Comparison of ENCODE assay signal across 9 mouse cellular contexts in the genomic region with DNA sequence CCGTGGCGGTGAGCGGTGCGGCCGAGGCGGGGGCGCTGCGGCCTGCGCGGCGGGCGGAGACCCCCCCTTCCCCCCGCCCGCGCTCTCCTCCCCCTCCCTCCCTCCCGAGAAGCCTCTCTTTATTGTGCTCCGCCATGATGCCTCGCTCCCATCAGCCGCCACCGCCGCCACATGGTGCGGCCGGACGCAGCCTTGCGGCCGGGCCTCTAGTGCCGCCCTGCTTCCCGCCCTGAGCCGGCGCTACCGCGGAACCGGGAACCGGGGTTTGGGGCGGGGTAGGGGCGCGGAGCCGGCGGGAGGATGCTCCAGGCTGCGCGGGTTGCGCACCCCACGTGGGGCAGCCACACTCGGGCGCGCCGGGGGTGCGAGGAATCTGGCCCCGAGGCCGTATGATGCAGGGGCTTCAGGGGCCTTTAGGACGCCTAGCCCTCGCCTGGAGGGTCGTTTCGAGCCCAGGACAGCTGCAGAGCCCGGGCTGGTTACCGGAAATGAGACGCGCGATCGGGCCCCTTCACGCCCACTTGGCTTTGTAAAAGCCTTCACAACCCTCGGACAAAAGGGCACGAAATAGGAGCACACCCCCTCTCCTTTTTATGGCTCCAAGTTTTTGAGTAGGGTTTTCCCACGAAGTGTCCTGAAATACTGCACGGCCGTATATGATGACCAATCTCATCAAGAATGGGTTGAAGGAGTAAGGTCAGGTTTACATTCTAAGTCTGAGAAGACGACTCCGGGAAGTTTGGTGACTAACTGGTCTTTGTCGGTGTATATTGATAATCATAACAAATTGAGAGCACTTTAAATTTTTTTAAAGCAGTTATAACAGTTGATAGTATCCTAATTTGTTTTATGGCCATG. TPM values are rescaled to one million over a fixed set of nuclear protein-coding genes. Genes with fewer than 3 reads are reported as not detected.
DNase-seq lines count a peak whose midpoint lies in the region; ATAC-seq and TF ChIP-seq lines count a peak whose summit lies in the region.
"Had no signal": no experiment of that assay in that cellular context is flagged by ENCODE, and none has a peak within 500 bp of the region (broad histone marks: within the 10 kb centered on the region; RNA-seq: fewer than 3 reads in every experiment).

No protein-coding gene starts in this region.

- no peaks in the 10 kb centered on the region for H3K27me3 ChIP-seq in forebrain, embryonic 12.5 days
- no peaks in the 10 kb centered on the region for H3K27me3 ChIP-seq in hindbrain, postnatal 0 days (ENCODE audit: insufficient read depth, low read length)
- H3K27me3 ChIP-seq in limb, embryonic 15.5 days = no peaks in the 10 kb centered on the region
- H3K27me3 ChIP-seq in testis, adult 2 months (ENCODE audit: control insufficient read depth, insufficient read depth, low read length) = no peaks in the 10 kb centered on the region
- H3K27me3 ChIP-seq: Patski had no signal

- H3K9ac ChIP-seq in forebrain, embryonic 12.5 days = peak overlapping the region; percentile 100
- H3K9ac ChIP-seq in hindbrain, postnatal 0 days (replicated peaks; ENCODE audit: low read length) = peak overlapping the region; percentile 96
- H3K9ac ChIP-seq in limb, embryonic 15.5 days = peak overlapping the region; percentile 97

- peak overlapping the region; percentile 98 for H3K4me3 ChIP-seq in gastrocnemius, adult 2 months
- H3K4me3 ChIP-seq in bone marrow macrophage, adult 2 months (ENCODE audit: insufficient read depth, low read length) = peak overlapping the region; percentile 98
- peak overlapping the region; percentile 98 for H3K4me3 ChIP-seq in forebrain, embryonic 12.5 days (replicated peaks)
- peak overlapping the region; percentile 100 for H3K4me3 ChIP-seq in hindbrain, postnatal 0 days (ENCODE audit: low read length)
- peak overlapping the region; percentile 92 for H3K4me3 ChIP-seq in limb, embryonic 15.5 days
- peak overlapping the region; percentile 91 for H3K4me3 ChIP-seq in testis, adult 2 months (ENCODE audit: control insufficient read depth, low read depth, low read length)

- no peaks in the 10 kb centered on the region for H3K9me3 ChIP-seq in forebrain, embryonic 12.5 days
- no peaks in the 10 kb centered on the region for H3K9me3 ChIP-seq in hindbrain, postnatal 0 days (ENCODE audit: low read length)
- H3K9me3 ChIP-seq in limb, embryonic 15.5 days = no peaks in the 10 kb centered on the region

- intact Hi-C loops in gastrocnemius, adult 2 months (cut with DNase I) = no loop called here

- peaks cover 11% of the 10 kb centered on the region for H3K4me1 ChIP-seq in bone marrow macrophage, adult 2 months (ENCODE audit: control insufficient read depth, insufficient read depth, low read length)
- H3K4me1 ChIP-seq in forebrain, embryonic 12.5 days = peaks cover 42% of the 10 kb centered on the region
- H3K4me1 ChIP-seq in hindbrain, postnatal 0 days (ENCODE audit: insufficient read depth, low read length) = peaks cover 3% of the 10 kb centered on the region; the same call in 1 of the 2 replicates
- peaks cover 33% of the 10 kb centered on the region for H3K4me1 ChIP-seq in limb, embryonic 15.5 days
- peaks cover 14% of the 10 kb centered on the region for H3K4me1 ChIP-seq in testis, adult 2 months (ENCODE audit: control insufficient read depth, insufficient read depth, low read length)

- no peak for TF ChIP-seq POLR2A in bone marrow macrophage, adult 2 months (IDR thresholded peaks at IDR 0.05; ENCODE audit: borderline replicate concordance, low read depth, low read length)
- TF ChIP-seq POLR2A in testis, adult 2 months (IDR thresholded peaks at IDR 0.05; ENCODE audit: control insufficient read depth, low read depth, low read length) = no peak

- peaks cover 33% of the 10 kb centered on the region for H3K36me3 ChIP-seq in forebrain, embryonic 12.5 days (replicated peaks)
- H3K36me3 ChIP-seq in hindbrain, postnatal 0 days (ENCODE audit: insufficient read depth, low read length) = peaks cover 12% of the 10 kb centered on the region; the same call in 1 of the 2 replicates
- peaks cover 26% of the 10 kb centered on the region for H3K36me3 ChIP-seq in limb, embryonic 15.5 days
- no peaks in the 10 kb centered on the region for H3K36me3 ChIP-seq in testis, adult 2 months (ENCODE audit: control insufficient read depth, insufficient read depth, low read length)

- no peak for TF ChIP-seq CTCF in gastrocnemius, adult 2 months (IDR thresholded peaks at IDR 0.05)
- no peak for TF ChIP-seq CTCF in bone marrow macrophage, adult 2 months (IDR thresholded peaks at IDR 0.05; ENCODE audit: low read depth, low read length)
- TF ChIP-seq CTCF in hindbrain, postnatal 0 days (IDR thresholded peaks at IDR 0.05; ENCODE audit: low read depth) = no peak
- no peak for TF ChIP-seq CTCF in testis, adult 2 months (IDR thresholded peaks at IDR 0.05; ENCODE audit: control insufficient read depth, insufficient read depth, insufficient replicate concordance, low read depth, low read length)

- peak; percentile 53 for DNase-seq in gastrocnemius, adult 2 months
- DNase-seq in gastrocnemius, adult 8-10 months (ENCODE audit: low spot score in 2 of 2) = no peak
- DNase-seq in hindbrain, postnatal 0 days (ENCODE audit: low spot score) = peak; percentile 71
- peak; percentile 67 for DNase-seq in naive thymus-derived CD4-positive, alpha-beta T cell, adult 2 months (ENCODE audit: low read depth)

- under 1% methylated on average over 46 of the region's 69 CpGs for WGBS in forebrain, embryonic 12.5 days
- WGBS in hindbrain, postnatal 0 days = under 1% methylated on average over 50 of the region's 69 CpGs
- under 1% methylated on average over 53 of the region's 69 CpGs for WGBS in limb, embryonic 15.5 days

- peak; percentile 37 for ATAC-seq in forebrain, embryonic 12.5 days (ENCODE audit: low FRiP score)
- peak; percentile 39; the same call in 1 of the 2 replicates for ATAC-seq in hindbrain, postnatal 0 days
- peak; percentile 16; the same call in 1 of the 2 replicates for ATAC-seq in limb, embryonic 15.5 days (ENCODE audit: insufficient number of reproducible peaks, low FRiP score, low TSS enrichment, low read depth)

- H3K4me2 ChIP-seq in forebrain, embryonic 12.5 days = peak overlapping the region; percentile 80
- H3K4me2 ChIP-seq in hindbrain, postnatal 0 days (ENCODE audit: low read depth, low read length) = peak overlapping the region; percentile 76
- peak overlapping the region; percentile 75 for H3K4me2 ChIP-seq in limb, embryonic 15.5 days

- peak overlapping the region; percentile 96 for H3K27ac ChIP-seq in gastrocnemius, adult 2 months
- peak overlapping the region; percentile 95 for H3K27ac ChIP-seq in bone marrow macrophage, adult 2 months (ENCODE audit: insufficient read depth, low read depth, low read length)
- H3K27ac ChIP-seq in forebrain, embryonic 12.5 days = peak overlapping the region; percentile 100
- peak overlapping the region; percentile 99 for H3K27ac ChIP-seq in hindbrain, postnatal 0 days
- peak overlapping the region; percentile 99 for H3K27ac ChIP-seq in limb, embryonic 15.5 days
- peak overlapping the region; percentile 44 for H3K27ac ChIP-seq in testis, adult 2 months (ENCODE audit: control insufficient read depth, insufficient read depth, low read depth, low read length)

RNA-seq across cellular contexts. Expression of gene Set, which starts 10.1 kb away (rescaled TPM):
- total RNA-seq in gastrocnemius, adult 2 months (2021) = 100 to 1,000 TPM in 1 of 2 experiments, 10 to 100 TPM in 1; 93.8 to 110 TPM
- total RNA-seq in gastrocnemius, adult 8-10 months (2022) = 100 to 1,000 TPM; 106 to 121 (median 118) TPM
- polyA plus RNA-seq in bone marrow macrophage, adult 2 months (2012; ENCODE audit: insufficient read depth, insufficient read length, missing spikeins) = 167 and 173 TPM in 2 replicates
- polyA plus RNA-seq in forebrain, embryonic 12.5 days (2016; fragmentation: Nextera tagmentation; extraction: Ambion mirVana) = 774 and 776 TPM in 2 replicates
- 149 and 188 TPM in 2 replicates for total RNA-seq in hindbrain, postnatal 0 days (2014; rRNA removed)
- 332 and 334 TPM in 2 replicates for polyA plus RNA-seq in hindbrain, postnatal 0 days (2015; fragmentation: Nextera tagmentation; extraction: Ambion mirVana)
- polyA plus RNA-seq in limb, embryonic 15.5 days (2015; fragmentation: Nextera tagmentation; extraction: Ambion mirVana) = 323 and 361 TPM in 2 replicates
- 32.7 and 38.9 TPM in 2 replicates for polyA plus RNA-seq in testis, adult 2 months (2012; rRNA removed)

RNA-seq across cellular contexts. Expression of gene Pkn3, which starts 10.2 kb away (rescaled TPM):
- total RNA-seq in gastrocnemius, adult 2 months (2021) = 1 to 10 TPM; 3.6 to 4.1 TPM
- 1 to 10 TPM; 2.1 to 3.2 (median 2.7) TPM for total RNA-seq in gastrocnemius, adult 8-10 months (2022)
- 6.6 and 7.2 TPM in 2 replicates for polyA plus RNA-seq in bone marrow macrophage, adult 2 months (2012; ENCODE audit: insufficient read depth, insufficient read length, missing spikeins)
- 10.3 TPM in 2 replicates for polyA plus RNA-seq in forebrain, embryonic 12.5 days (2016; fragmentation: Nextera tagmentation; extraction: Ambion mirVana)
- 1.2 and 4.5 TPM in 2 replicates for total RNA-seq in hindbrain, postnatal 0 days (2014; rRNA removed)
- 0.99 and 1.0 TPM in 2 replicates for polyA plus RNA-seq in hindbrain, postnatal 0 days (2015; fragmentation: Nextera tagmentation; extraction: Ambion mirVana)
- 8.6 and 10.4 TPM in 2 replicates for polyA plus RNA-seq in limb, embryonic 15.5 days (2015; fragmentation: Nextera tagmentation; extraction: Ambion mirVana)
- 5.8 and 6.0 TPM in 2 replicates for polyA plus RNA-seq in testis, adult 2 months (2012; rRNA removed)

RNA-seq across cellular contexts. Expression of gene Wdr34, which starts 18.6 kb away (rescaled TPM):
- 1 to 10 TPM; 4.4 to 5.0 TPM for total RNA-seq in gastrocnemius, adult 2 months (2021)
- total RNA-seq in gastrocnemius, adult 8-10 months (2022) = 1 to 10 TPM; 3.9 to 5.6 (median 4.3) TPM
- polyA plus RNA-seq in bone marrow macrophage, adult 2 months (2012; ENCODE audit: insufficient read depth, insufficient read length, missing spikeins) = 8.2 TPM in 2 replicates
- 42.3 and 42.5 TPM in 2 replicates for polyA plus RNA-seq in forebrain, embryonic 12.5 days (2016; fragmentation: Nextera tagmentation; extraction: Ambion mirVana)
- total RNA-seq in hindbrain, postnatal 0 days (2014; rRNA removed) = 87.4 and 87.7 TPM in 2 replicates
- polyA plus RNA-seq in hindbrain, postnatal 0 days (2015; fragmentation: Nextera tagmentation; extraction: Ambion mirVana) = 64.5 and 66.5 TPM in 2 replicates
- polyA plus RNA-seq in limb, embryonic 15.5 days (2015; fragmentation: Nextera tagmentation; extraction: Ambion mirVana) = 36.7 and 37.0 TPM in 2 replicates
- polyA plus RNA-seq in testis, adult 2 months (2012; rRNA removed) = 77.0 and 84.3 TPM in 2 replicates

RNA-seq across cellular contexts. Expression of gene Zdhhc12, which starts 26.2 kb away (rescaled TPM):
- 1 to 10 TPM; 2.0 to 3.5 TPM for total RNA-seq in gastrocnemius, adult 2 months (2021)
- 1 to 10 TPM; 3.1 to 3.9 (median 3.4) TPM for total RNA-seq in gastrocnemius, adult 8-10 months (2022)
- polyA plus RNA-seq in bone marrow macrophage, adult 2 months (2012; ENCODE audit: insufficient read depth, insufficient read length, missing spikeins) = 23.7 and 28.2 TPM in 2 replicates
- polyA plus RNA-seq in forebrain, embryonic 12.5 days (2016; fragmentation: Nextera tagmentation; extraction: Ambion mirVana) = 22.9 TPM in 2 replicates
- total RNA-seq in hindbrain, postnatal 0 days (2014; rRNA removed) = 25.4 and 35.0 TPM in 2 replicates
- polyA plus RNA-seq in hindbrain, postnatal 0 days (2015; fragmentation: Nextera tagmentation; extraction: Ambion mirVana) = 30.2 and 32.2 TPM in 2 replicates
- polyA plus RNA-seq in limb, embryonic 15.5 days (2015; fragmentation: Nextera tagmentation; extraction: Ambion mirVana) = 21.1 and 21.6 TPM in 2 replicates
- polyA plus RNA-seq in testis, adult 2 months (2012; rRNA removed) = 156 and 170 TPM in 2 replicates

RNA-seq across cellular contexts. Expression of gene Zer1, which starts 57.1 kb away (rescaled TPM):
- total RNA-seq in gastrocnemius, adult 2 months (2021) = 10 to 100 TPM; 23.1 to 25.2 TPM
- total RNA-seq in gastrocnemius, adult 8-10 months (2022) = 10 to 100 TPM; 23.5 to 24.8 (median 24.3) TPM
- 22.8 and 26.8 TPM in 2 replicates for polyA plus RNA-seq in bone marrow macrophage, adult 2 months (2012; ENCODE audit: insufficient read depth, insufficient read length, missing spikeins)
- 9.2 and 9.5 TPM in 2 replicates for polyA plus RNA-seq in forebrain, embryonic 12.5 days (2016; fragmentation: Nextera tagmentation; extraction: Ambion mirVana)
- 77.6 and 99.2 TPM in 2 replicates for total RNA-seq in hindbrain, postnatal 0 days (2014; rRNA removed)
- polyA plus RNA-seq in hindbrain, postnatal 0 days (2015; fragmentation: Nextera tagmentation; extraction: Ambion mirVana) = 14.0 and 14.6 TPM in 2 replicates
- polyA plus RNA-seq in limb, embryonic 15.5 days (2015; fragmentation: Nextera tagmentation; extraction: Ambion mirVana) = 6.5 and 8.6 TPM in 2 replicates
- polyA plus RNA-seq in testis, adult 2 months (2012; rRNA removed) = 62.3 and 62.4 TPM in 2 replicates

Comparison
In these comparisons a context has a peak if more than half of its experiments do, and no peak if none do; other contexts are left out.
1. DNase-seq: peak in gastrocnemius, adult 2 months (single experiment), hindbrain, postnatal 0 days (single experiment) and naive thymus-derived CD4-positive, alpha-beta T cell, adult 2 months (single experiment); none in gastrocnemius, adult 8-10 months (0 of 2).
2. H3K27ac ChIP-seq: peak in every context shown above with its lines; median percentile 100 in forebrain, embryonic 12.5 days; 99 in hindbrain, postnatal 0 days; 99 in limb, embryonic 15.5 days; 96 in gastrocnemius, adult 2 months; 95 in bone marrow macrophage, adult 2 months; 44 in testis, adult 2 months.
3. Peak in every context shown above with its lines, with median percentiles within 50 percentile points of each other: H3K4me3 ChIP-seq, ATAC-seq, H3K4me2 ChIP-seq and H3K9ac ChIP-seq.